Mouse (Mus musculus): ENCODE results near the gene Olfr71. TPM values are rescaled to one million over a fixed set of nuclear protein-coding genes. Genes with fewer than 3 reads are reported as not detected.

Olfr71 gene
- total RNA-seq, 1 experiment, result not detected

DNA sequence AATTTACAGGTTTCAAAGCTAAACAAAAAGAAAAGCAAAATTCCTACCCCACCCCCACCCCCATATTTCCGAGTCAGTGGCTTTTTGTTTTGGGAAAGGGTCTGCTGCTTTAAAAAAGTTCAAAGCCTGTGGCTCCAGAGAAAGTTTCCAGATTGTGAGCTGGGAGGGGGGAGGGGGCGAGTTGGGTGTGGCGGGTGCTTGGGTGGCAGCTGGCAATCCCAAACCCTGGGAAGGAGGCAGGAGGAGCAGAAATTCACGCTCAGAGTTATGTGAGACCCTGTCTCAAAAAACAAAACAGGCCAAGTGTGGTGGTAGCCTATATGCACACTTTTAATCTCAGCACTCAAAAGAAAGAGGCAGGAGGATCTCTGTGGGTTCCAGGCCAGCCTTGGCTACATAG, 32.6 kb upstream of the Olfr71 start:
- DNase-seq (ENCODE audit: low read depth, low spot score), result no peak
- peak overlapping the region; percentile 18; the same call in 1 of the 2 replicates for H3K27ac ChIP-seq (ENCODE audit: insufficient read depth, low read depth, low read length, poor library complexity, severe bottlenecking)
- H3K36me3 ChIP-seq (ENCODE audit: control insufficient read depth, insufficient read depth, low read length, poor library complexity, severe bottlenecking), result no peaks in the 10 kb centered on the region
- H3K9ac ChIP-seq (ENCODE audit: insufficient read depth, low read depth, low read length, poor library complexity, severe bottlenecking), result no peak overlapping the region
- in situ Hi-C loops (cut with MboI; ENCODE audit: low sequenced_read_pairs in 2 of 2, unreplicated experiment in 2 of 2), result loop anchor here (25.0 kb wide), 1 partner anchor 120 kb away; the partner anchor contains the start of gene Olfr155 (in 2 of the 2)
- TF ChIP-seq CHD2 (IDR thresholded peaks at IDR 0.05; ENCODE audit: low read depth, low read length), result no peak
- TF ChIP-seq HCFC1 (IDR thresholded peaks at IDR 0.05; ENCODE audit: borderline replicate concordance, insufficient read depth, low read length), result no peak
- TF ChIP-seq ZNF384 (IDR thresholded peaks at IDR 0.05; ENCODE audit: low read depth, low read length), result no peak
- no peak for TF ChIP-seq MAFK (IDR thresholded peaks at IDR 0.05; ENCODE audit: insufficient read depth, low read depth, low read length)
- no peak for TF ChIP-seq ZC3H11A (IDR thresholded peaks at IDR 0.05; ENCODE audit: borderline replicate concordance, low read depth, low read length)
- H3K9me3 ChIP-seq (ENCODE audit: control insufficient read depth, insufficient read depth, low read depth, low read length), result no peaks in the 10 kb centered on the region
- H3K4me1 ChIP-seq (ENCODE audit: control insufficient read depth in 2 of 2, insufficient read depth in 2 of 2, low read length in 2 of 2, poor library complexity in 1 of 2), result peaks cover 9 to 13% of the 10 kb centered on the region in 2 experiments
- no peak overlapping the region for H3K4me3 ChIP-seq (ENCODE audit: insufficient read depth in 1 of 2, low read depth in 1 of 2, low read length in 2 of 2, poor library complexity in 1 of 2, severe bottlenecking in 1 of 2)

DNA sequence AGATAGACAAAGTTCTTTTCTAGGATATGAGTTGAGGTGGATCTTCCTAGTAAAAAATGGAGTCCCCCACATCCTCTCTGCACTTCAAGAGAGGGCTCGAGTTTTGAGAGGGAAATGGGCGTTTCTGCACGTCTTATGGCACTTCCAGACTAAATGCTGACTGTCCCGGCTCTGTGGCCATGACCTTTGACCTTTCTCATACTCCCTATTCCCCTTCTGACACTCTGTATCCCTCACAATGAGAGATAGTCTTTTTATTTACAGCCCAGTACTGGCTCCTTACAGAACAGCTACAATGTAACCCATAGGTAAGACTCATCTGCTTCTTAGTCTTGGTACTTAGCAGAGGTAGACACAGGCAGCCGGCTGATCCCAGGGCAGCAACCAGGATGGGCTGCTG, 31.5 kb upstream of the Olfr71 start:
- in situ Hi-C loops (cut with MboI; ENCODE audit: low sequenced_read_pairs in 2 of 2, unreplicated experiment in 2 of 2), result loop anchor here (25.0 kb wide), 1 partner anchor 121 kb away; the partner anchor contains the start of gene Olfr155 (in 2 of the 2)
- Histone ChIP-seq H3K9ac (ENCODE audit: insufficient read depth, low read depth, low read length, poor library complexity, severe bottlenecking) (no peak overlapping the region), H3K9me3 (ENCODE audit: control insufficient read depth, insufficient read depth, low read depth, low read length) (no peaks in the 10 kb centered on the region), H3K27ac (ENCODE audit: insufficient read depth, low read depth, low read length, poor library complexity, severe bottlenecking) (no peak overlapping the region; the same call in 1 of the 2 replicates), H3K36me3 (ENCODE audit: control insufficient read depth, insufficient read depth, low read length, poor library complexity, severe bottlenecking) (no peaks in the 10 kb centered on the region), H3K4me3 (ENCODE audit: insufficient read depth in 1 of 2, low read depth in 1 of 2, low read length in 2 of 2, poor library complexity in 1 of 2, severe bottlenecking in 1 of 2) (no peak overlapping the region), H3K4me1 (ENCODE audit: control insufficient read depth in 2 of 2, insufficient read depth in 2 of 2, low read length in 2 of 2, poor library complexity in 1 of 2) (peaks cover 8 to 13% of the 10 kb centered on the region in 2 experiments)
- TF ChIP-seq ZNF384 (IDR thresholded peaks at IDR 0.05; ENCODE audit: low read depth, low read length) (no peak), ZC3H11A (IDR thresholded peaks at IDR 0.05; ENCODE audit: borderline replicate concordance, low read depth, low read length) (no peak)
- DNase-seq (ENCODE audit: low read depth, low spot score), result no peak

DNA sequence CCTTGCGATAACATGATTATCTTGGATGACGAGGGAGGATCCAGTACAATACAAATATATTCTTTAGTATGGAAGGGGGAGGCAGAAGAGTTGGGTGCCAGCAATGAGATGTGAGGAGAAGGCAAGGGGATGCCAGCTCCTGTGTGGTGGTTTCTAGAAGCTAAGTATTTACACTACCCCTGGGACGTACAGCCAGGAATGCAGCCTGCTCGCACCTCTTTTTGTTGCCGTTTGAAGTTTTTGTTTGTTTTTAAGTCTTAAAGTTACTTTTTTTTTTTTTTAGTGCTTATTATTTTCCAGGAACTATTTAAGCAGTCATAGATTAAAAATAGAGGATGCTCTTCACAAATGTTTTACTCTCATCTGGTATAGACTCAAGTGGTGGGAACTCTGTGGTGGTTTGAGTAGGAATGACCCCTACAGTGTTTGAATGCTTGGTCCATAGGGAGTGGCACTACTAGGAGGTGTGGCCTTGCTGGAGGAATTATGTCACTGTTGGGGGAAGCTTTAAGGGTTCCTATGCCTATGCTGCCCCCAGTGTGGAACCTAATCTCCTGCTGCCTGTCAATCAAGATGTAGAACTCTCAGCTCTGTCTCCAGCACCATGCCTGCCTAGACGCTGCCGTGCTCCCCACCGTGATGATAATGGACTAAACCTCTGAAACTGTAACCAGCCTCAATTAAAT, 29.1 kb upstream of the Olfr71 start:
- H3K4me3 ChIP-seq (ENCODE audit: insufficient read depth in 1 of 2, low read depth in 1 of 2, low read length in 2 of 2, poor library complexity in 1 of 2, severe bottlenecking in 1 of 2), result no peak overlapping the region
- H3K4me1 ChIP-seq (ENCODE audit: control insufficient read depth in 2 of 2, insufficient read depth in 2 of 2, low read length in 2 of 2, poor library complexity in 1 of 2), result peaks cover 8 to 10% of the 10 kb centered on the region in 2 experiments
- no peak overlapping the region for H3K27ac ChIP-seq (ENCODE audit: insufficient read depth, low read depth, low read length, poor library complexity, severe bottlenecking)
- no peaks in the 10 kb centered on the region for H3K9me3 ChIP-seq (ENCODE audit: control insufficient read depth, insufficient read depth, low read depth, low read length)
- no peak for DNase-seq (ENCODE audit: low read depth, low spot score)
- no peak overlapping the region for H3K9ac ChIP-seq (ENCODE audit: insufficient read depth, low read depth, low read length, poor library complexity, severe bottlenecking)
- no peaks in the 10 kb centered on the region for H3K36me3 ChIP-seq (ENCODE audit: control insufficient read depth, insufficient read depth, low read length, poor library complexity, severe bottlenecking)
- in situ Hi-C loops (cut with MboI; ENCODE audit: low sequenced_read_pairs in 2 of 2, unreplicated experiment in 2 of 2), result loop anchor here (25.0 kb wide), 1 partner anchor 123 kb away; the partner anchor contains the start of gene Olfr155 (in 2 of the 2)
- TF ChIP-seq HCFC1 (IDR thresholded peaks at IDR 0.05; ENCODE audit: borderline replicate concordance, insufficient read depth, low read length), result no peak
- TF ChIP-seq ZC3H11A (IDR thresholded peaks at IDR 0.05; ENCODE audit: borderline replicate concordance, low read depth, low read length), result no peak
- TF ChIP-seq MAFK (IDR thresholded peaks at IDR 0.05; ENCODE audit: insufficient read depth, low read depth, low read length), result no peak
- no peak for TF ChIP-seq ZNF384 (IDR thresholded peaks at IDR 0.05; ENCODE audit: low read depth, low read length)
- TF ChIP-seq CHD2 (IDR thresholded peaks at IDR 0.05; ENCODE audit: low read depth, low read length), result no peak

DNA sequence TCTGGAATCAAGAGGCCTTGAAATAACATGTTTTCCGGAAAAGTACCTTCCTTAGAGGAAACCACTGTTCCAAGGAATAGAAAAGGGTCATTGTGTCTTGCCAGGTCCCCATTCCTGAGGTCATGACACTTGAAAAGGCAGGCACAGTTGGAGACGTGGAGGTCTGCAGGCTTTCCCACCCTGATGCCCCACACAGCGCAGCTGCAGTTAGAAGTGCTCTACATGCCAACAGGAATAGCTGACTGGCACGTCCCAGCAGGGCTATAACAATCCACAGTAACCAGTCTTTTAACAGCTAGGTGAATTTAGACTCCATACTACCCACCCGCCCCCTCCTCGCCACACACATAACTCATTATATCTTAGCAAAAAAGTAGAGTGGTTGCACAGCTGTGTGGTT, 27.1 kb upstream of the Olfr71 start:
- H3K36me3 ChIP-seq (ENCODE audit: control insufficient read depth, insufficient read depth, low read length, poor library complexity, severe bottlenecking), result no peaks in the 10 kb centered on the region
- H3K27ac ChIP-seq (ENCODE audit: insufficient read depth, low read depth, low read length, poor library complexity, severe bottlenecking), result no peak overlapping the region
- H3K4me1 ChIP-seq (ENCODE audit: control insufficient read depth in 2 of 2, insufficient read depth in 2 of 2, low read length in 2 of 2, poor library complexity in 1 of 2), result peaks cover 5 to 9% of the 10 kb centered on the region in 2 experiments; a peak in 3 of 4 replicates
- no peak for DNase-seq (ENCODE audit: low read depth, low spot score)
- H3K9me3 ChIP-seq (ENCODE audit: control insufficient read depth, insufficient read depth, low read depth, low read length), result no peaks in the 10 kb centered on the region
- H3K4me3 ChIP-seq (ENCODE audit: insufficient read depth in 1 of 2, low read depth in 1 of 2, low read length in 2 of 2, poor library complexity in 1 of 2, severe bottlenecking in 1 of 2), result no peak overlapping the region
- in situ Hi-C loops (cut with MboI; ENCODE audit: low sequenced_read_pairs in 2 of 2, unreplicated experiment in 2 of 2), result loop anchor here (25.0 kb wide), 1 partner anchor 125 kb away; the partner anchor contains the start of gene Olfr155 (in 2 of the 2)
- TF ChIP-seq HCFC1 (IDR thresholded peaks at IDR 0.05; ENCODE audit: borderline replicate concordance, insufficient read depth, low read length) (no peak), MAFK (IDR thresholded peaks at IDR 0.05; ENCODE audit: insufficient read depth, low read depth, low read length) (no peak), CHD2 (IDR thresholded peaks at IDR 0.05; ENCODE audit: low read depth, low read length) (no peak), ZC3H11A (IDR thresholded peaks at IDR 0.05; ENCODE audit: borderline replicate concordance, low read depth, low read length) (no peak), ZNF384 (IDR thresholded peaks at IDR 0.05; ENCODE audit: low read depth, low read length) (no peak)
- H3K9ac ChIP-seq (ENCODE audit: insufficient read depth, low read depth, low read length, poor library complexity, severe bottlenecking), result no peak overlapping the region

All from ES-E14 (cell line).